Mouse (Mus musculus) frontal cortex, postnatal 36 days (tissue): ENCODE measurements at regions not wholly inside any gene's neighbourhood (a gene's known extent, or its start where the extent isn't known, plus 50 kb on each side); places are given as distances from the start of the nearest gene placed in this dataset.
A peak's percentile ranks its signal among the peaks of the same experiment; 100 is the strongest.

Source experiments
- DNase-seq, 2 experiments: peaks; one replicate each; pipeline ENCODE4 v3.0.0; 2022; ENCODE audit warnings: low spot score in 2 of 2

DNA sequence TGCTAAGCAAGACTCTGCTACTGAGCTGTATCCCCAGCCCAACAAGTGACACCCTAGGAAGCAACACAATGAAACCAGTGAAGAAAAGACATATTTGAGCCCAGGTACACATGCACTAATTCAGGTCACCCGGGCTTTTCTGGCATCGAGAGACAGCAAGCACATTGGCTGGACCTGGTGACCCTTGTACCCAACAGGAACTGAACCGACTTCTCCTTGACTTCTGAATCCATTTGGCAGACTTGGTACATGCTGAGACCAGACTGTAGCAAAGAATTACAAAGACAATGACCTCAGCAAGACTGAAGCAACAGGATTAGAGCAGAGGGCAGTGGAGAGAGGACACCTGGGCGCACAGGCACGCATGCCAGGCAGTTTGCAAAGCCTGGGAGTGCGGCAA, 79.1 kb downstream of the Sema4f start:
- no peak for DNase-seq

DNA sequence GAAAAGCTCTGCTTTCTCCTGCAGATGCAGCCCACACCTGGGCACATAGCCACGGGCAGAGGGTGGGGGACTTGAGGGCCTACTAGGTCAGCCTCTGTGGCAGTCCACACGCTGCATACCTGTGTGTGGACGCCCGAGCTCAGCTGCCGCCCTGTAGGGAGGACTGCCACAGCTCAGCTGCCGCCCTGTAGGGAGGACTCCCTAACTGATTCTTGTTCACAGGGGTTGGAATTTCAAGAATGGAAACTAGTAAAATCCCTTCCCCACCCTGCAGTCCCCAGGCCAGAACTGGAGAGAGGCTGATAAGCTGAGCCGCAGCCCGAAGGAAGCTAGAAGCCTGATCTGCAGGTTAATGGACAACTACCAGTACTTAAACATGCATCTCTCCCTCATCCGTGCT, 82.0 kb upstream of the Hk2 start:
- no peak for DNase-seq

DNA sequence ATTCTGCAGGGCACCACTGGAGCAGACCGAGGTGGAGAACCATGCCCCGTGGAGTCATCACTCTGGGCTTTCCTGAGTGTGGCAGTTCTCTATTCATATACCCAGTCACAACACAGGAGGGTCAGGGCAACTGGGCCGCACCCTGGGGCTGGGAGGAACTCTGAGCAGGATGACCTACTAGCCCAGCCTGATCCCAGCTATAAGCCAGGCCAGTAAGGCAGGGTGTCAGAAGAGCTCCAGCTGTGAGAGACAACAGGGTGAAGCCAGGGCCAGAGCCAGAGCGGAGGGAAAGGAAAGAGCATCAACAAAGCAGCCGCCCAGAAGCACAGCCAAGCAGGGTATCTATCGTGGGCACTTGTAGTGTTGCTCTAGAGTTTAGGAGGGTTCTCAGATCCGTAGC, 81.1 kb upstream of the Hk2 start:
- DNase-seq, result no peak

DNA sequence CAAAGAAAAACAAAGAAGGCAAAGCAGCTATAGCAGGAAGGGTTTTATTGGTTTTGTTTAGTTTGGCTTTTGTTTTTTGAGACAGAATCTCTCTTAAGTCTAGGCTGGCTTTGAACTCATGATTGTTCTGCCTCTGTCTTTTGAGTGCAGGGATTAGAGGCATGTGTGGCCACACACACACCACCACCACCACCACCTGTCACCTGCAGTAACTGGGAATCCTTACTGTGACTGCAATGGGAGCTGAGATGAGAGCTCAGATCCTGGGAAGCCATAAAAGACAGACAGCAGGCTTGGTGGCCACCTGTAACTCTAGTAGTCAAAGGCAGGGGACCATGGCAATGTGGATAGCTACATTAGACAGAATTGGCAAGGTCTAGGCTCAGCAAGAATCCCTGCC, 80.5 kb upstream of the Hk2 start:
- DNase-seq, result no peak

DNA sequence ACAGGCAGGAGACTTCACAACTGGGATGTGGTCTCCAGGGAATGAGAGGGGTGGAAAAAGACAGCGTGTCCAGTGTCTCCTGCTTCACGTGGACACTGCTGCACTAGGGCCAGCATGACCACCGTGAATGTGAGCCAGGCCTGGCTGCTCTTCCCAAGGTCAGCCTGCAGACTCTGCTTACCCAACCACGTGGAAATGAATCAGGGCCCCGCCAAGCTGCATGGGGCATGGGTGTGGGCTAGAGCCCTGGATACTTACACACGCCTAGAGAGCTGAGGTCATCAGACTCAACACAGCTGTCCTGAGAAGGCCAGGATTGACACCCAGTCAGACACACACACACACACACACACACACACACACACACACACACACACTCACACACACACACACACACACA, 80.1 kb upstream of the Hk2 start:
- no peak for DNase-seq

DNA sequence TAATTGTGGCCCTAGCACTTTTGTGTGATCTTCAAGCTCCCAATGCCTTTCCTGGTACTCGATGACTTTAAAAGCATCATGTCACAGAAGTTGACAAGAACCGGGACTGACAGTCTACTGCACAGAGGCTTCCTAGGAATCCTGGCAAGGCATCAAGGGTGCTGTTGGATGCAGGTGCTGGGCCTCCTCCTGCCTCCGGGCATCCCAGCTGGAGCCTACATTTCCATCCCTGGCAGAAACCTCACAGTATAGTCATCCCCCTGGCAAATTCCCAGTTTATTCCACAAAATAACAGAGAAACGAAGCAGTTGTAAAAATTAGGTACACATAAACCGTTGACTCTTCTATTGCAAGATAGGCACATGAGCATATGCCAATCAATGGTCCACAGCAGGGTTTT, 78.8 kb upstream of the Hk2 start:
- peak in 1 of 2 experiments; percentile 4 for DNase-seq

DNA sequence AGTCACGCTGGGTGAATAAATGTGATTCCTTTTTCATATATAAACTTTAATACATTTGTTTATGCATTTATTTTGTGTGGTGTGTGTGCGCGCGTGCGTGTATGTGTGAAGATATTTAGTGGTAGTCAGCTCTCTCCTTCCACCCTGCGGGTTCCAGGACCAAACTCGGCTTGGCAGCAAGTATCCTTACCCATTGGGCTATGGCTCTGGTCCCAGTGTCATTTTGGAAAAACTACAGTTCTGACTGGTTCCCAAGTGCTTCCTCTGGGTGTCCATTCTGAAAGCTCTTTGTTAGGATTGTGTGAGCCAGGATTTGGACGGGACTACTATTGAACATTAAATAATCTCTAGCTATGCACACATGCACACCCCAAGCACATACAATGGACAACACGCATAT, 76.3 kb upstream of the Hk2 start:
- DNase-seq, result no peak

DNA sequence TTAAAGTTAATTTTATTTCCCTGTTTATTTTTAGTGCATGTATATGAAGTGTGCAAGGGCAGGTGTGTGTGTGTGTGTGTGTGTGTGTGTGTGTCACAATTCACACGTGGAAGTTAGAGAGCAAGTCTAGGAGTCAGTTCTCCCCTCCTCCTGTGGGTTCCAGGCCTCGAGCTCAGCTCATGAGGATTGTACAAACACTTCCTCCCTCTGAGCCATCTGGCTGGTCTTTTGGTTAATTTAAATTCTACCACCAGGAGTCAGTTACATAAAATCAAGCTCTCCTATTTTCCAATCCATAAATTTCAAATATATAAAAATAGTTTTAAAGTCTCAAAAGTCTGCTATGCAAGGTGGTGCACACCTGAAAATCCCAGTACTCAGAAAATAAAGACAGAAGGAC, 73.3 kb upstream of the Hk2 start:
- peak; percentile 2 to 55 for DNase-seq

DNA sequence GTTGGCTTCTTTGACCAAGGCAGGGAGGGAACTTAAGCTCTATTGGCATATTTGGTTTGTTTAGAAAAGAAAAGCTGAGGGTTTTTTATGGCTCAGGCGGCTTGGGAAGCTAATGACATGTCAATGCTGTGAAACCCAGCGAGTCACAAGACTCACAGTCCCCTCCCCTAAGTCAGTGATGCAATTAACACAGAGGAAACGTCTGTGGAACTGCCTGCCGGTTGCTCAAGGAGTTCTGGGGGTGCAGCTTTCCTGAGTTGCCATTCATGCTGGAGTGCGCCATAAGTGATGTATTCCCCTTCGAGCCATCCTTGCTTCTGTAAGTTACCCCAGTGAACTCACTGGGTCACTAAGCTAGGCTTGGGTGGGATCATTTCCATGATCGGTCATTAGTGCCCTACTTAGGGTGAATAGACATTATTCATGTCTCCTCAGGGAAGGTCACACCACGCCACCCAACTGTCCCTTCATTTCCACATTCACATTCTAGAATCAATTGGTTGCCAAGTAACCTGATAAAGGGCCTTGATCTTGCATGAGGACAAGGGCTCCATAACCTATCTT, 72.4 kb upstream of the Hk2 start:
- no peak for DNase-seq

DNA sequence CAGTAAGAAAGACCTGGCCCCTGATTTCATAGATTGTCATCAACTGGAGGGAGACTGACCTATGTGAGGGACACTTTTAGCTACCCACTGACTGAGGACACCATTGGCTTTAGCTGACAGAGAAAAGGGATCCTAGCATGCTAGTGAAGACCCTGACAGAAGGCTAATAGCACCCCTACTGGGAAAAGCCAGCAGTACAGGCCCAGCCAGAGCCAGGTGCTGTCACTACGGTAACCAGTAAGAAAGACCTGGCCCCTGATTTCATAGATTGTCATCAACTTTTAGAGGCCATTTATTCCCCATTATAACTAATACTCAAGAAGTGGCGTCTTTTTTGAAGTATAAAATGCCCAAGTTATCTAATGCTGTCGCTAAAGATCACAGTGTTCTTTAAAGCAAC, 70.2 kb upstream of the Hk2 start:
- no peak for DNase-seq

DNA sequence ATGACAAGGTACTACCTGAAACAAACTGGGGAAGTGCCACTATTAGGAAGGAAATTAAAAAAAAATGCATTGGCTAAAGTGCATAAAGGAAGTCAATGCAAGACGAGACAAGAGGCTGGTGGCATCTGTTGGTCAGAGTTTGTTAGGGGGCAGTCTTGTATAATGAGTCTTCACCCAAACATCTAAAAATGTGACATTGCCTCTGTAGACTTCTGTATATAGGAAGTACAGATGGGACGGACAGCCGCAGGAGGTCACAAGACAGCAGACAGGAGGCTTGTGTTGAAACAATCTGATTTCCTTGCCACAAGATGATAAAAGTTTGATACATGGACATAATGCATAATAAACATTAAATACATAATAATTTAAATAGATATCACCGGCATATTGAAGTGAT, 69.6 kb upstream of the Hk2 start:
- no peak for DNase-seq

DNA sequence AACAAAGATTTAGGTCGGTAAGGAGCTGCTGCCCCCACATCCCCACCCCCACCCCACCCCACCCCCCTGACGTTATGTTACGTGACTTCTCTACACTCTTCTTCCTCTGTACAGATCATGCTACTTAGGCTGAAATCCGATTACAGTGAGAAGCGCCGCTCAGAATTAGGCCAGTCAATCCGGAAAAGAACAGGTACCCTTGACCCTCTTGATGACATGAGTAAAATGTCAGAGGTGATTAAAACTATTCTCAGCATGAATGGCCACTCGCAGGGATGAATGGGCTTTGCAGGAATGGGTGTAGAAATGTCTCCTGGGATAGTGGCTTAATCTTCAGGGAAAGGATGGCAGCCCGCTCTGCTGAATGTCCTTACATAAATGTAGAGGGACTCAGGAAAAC, 63.0 kb upstream of the Hk2 start:
- no peak for DNase-seq

DNA sequence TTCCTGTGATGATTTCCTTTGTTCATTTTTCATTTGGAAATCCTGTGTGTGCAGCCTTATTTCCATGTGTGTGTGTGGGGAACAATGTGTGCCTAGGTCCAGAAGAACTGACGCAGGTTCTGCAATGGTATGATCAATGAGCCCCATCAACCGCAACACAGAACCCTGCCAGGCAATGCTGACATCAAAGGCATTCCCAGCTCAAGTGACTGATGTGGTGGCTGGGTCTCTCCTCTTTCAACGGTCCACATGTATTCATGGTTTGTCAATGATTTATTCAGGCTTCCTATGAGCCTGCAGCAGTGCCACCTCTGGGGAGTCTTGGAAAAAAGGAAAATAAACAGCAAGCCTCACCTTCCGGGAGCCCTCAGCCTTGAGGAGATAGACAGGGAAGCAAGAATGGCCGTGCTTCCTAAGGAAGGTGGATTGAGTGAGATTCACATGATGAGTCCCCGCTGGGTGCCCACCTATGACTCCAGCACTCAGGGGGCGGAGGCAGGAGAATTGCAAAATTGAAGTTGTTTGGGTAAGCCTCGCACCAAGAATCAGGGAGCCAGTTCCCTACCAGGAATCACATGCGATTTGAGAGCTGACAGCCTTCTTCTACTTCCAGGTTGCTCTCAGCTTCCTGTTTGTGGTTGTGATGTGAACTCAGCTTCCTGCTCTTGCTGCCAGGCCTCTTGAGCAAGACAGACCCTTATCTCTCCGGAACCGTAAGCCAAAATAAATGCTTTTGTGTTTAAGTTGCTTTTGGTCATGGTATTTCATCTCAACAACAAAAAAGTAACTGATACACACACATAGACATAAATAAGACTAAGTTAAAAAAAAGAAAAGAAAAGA, 61.2 kb upstream of the Hk2 start:
- no peak for DNase-seq

DNA sequence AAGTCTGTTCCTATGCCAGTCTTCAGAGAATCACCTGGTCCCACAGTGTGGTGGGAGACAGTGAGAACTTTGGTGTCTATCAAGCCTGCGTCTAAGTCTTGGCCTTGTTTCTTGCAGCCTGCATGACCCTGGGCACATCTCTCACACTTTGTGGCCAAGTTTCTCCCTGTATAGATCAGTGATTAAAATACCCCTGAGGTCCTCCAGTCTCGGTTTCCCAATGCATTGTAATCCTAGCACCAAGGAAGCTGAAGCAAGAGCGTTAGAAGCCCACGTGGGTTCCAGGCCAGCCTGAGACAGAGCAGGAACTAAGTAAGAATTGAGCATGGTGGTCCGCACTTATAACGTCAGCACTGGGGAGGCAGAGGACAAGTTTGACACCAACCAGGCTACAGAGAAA, 59.6 kb upstream of the Hk2 start:
- DNase-seq, result no peak

DNA sequence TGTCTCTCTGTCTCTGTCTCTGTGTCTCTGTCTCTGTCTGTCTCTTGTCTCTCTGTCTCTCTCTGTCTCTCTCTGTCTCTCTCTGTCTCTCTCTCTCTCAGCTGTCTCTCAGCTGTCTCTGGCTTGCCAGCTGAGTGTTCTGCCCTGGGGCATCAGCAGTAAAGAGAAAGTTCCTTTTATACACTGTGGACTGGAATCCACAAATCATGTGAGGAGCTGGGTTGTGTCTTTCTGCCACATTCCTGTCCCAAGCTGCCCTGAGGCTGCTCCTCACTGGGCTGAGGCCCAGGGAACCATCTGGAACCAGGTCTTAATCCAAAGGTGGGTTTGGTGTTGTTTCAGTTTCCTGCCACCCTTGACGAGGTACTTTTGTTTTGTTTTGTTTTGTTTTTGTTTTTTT, 57.0 kb upstream of the Hk2 start:
- DNase-seq, result no peak

DNA sequence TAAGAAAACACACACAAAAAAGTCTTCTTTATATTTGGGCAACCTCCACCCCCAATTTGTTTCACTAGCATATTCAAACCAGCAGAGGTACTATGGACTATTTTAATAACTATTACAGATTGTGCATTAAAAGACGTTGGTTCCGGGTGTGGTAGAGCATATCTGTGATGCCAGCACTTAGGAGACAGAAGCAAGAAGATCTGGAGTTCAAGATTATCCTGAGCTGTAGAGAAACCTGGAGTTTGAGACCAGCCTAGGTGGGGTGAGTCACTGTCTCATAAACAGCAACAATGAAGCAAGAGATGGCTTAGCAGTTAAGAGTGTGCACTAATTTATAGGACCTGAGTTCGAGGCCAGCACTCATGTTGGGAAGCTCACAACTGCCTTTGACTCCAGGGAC, 50.4 kb upstream of the Hk2 start:
- no peak for DNase-seq

DNA sequence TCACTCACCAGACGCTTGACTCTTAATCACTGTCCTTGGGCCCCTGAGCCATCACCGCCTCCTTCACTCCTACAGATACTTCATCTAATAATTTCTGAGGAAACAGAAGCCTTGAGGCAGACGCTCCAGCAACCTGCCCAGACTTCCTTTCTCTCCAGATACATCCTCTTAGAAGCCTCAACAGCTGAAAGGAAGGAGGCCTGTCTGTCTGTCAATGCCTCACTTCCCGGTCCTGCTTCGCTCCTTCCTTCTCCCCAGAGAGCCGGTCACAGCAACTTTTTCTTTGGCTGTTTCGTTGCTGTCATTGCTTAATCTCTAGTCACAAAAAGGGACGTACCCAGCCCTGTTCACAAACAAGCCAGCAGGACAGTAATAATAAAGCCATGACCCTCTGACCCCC, 50.0 kb upstream of the Hk2 start:
- no peak for DNase-seq
